Mouse (Mus musculus) kidney, postnatal 14 days (tissue): ENCODE data around the gene 1700021F05Rik.

ENCODE experiments used
- DNase-seq: peaks from one replicate; pipeline ENCODE4 v3.0.0; 2022; ENCODE audit warnings: mixed read lengths

1700021F05Rik gene

DNA sequence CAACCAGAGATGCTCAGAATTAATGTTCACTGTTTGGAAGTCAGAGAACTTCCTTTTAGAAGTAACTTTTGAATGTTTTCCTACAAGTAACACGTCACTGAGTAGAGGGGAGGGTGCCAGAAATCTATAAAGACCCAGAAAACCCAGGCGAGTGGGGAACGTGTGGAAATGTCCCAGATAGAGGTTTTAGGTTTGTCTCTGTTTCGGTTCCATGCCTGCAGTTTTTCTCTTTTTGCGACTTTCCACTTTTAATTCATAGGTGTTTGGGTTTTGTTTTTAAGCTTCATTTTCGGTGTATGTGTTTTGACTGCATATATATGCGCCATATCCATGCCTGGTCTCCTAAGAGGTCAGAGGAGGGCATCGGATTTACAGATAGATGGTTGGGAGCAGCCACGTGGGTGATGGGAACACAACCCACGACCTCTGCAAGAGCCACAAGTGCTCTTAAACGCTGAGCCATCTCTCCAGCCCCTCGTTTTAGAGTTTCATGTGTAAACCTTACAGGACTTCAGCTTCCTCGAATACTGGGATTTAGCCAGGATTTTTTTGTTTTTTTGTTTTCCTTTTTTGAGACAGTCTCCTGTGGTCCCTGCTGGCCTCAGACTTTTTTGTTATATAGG, 60.5 kb downstream of the 1700021F05Rik start:
- DNase-seq: no peak

DNA sequence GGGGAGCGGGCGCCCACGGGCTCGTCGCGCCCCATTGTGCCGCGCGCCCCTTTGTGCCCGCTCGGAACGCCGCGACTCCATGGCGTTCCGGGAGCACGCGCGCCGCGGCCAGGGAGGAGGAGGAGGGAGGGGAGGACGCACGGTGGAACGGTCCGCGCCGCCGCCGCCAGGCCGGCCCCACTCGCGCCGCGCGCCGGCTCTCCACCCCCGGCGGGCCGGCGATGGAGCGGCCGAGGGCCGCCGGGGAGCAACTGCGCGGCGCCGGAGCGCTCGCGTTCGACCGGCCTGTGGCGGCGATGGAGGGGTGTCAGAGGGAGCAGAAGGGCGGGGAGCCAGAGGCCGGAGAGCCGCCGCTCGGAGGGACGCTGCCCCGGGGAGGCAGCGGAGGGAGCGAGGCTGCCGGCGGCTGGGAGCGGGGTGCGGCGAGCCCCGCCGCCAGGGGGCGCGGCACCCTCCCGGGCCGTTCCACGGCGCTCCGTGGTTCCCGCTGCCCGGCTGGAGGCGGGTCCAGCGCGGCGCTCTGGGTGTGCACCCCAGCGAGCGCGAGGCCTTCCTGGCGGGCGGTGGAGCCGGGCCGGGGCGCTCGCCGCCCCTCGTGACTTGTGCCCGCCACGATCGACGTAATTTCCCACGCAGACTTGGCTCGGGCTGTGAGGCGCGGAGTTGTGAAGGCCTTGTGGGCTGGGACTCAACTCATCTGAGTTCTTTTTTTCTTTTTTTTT, 61.2 kb downstream of the 1700021F05Rik start:
- peak; percentile 93 for DNase-seq

- DNase-seq: peak; percentile 66
Observed at GRCm38 (mm10) chr10:43478751-43479435, 61.9 kb downstream of the 1700021F05Rik start, which contains the start of gene Bend3. Gene Bend3, plus strand, starts transcription at chr10:43478831.

GRCm38 (mm10) chr10:43477865-43478681, 62.7 kb downstream of the 1700021F05Rik start:
- DNase-seq: peak; percentile 77

GRCm38 (mm10) chr10:43477459-43477858, 63.3 kb downstream of the 1700021F05Rik start:
- DNase-seq: no peak

GRCm38 (mm10) chr10:43475376-43475775, 65.4 kb downstream of the 1700021F05Rik start:
- DNase-seq: no peak
